Mouse (Mus musculus) yolk sac, embryonic 10.5 days (tissue): Measurements from ENCODE around the gene Txlna.
A peak's percentile ranks its signal among the peaks of the same experiment; 100 is the strongest.

Experiments used
- DNase-seq: peaks from one replicate; pipeline ENCODE4 v3.0.0-alpha.2; 2017; ENCODE audit warnings: low spot score

The Txlna gene

GRCm38 (mm10) chr4:129586943-129587342, 53.9 kb downstream of the Txlna start:
- DNase-seq = no peak

GRCm38 (mm10) chr4:129585773-129586172, 55.1 kb downstream of the Txlna start:
- no peak for DNase-seq

- DNase-seq = peak; percentile 78
Measured at GRCm38 (mm10) chr4:129584884-129585608, 55.8 kb downstream of the Txlna start.

GRCm38 (mm10) chr4:129584370-129584769, 56.5 kb downstream of the Txlna start:
- DNase-seq = no peak

GRCm38 (mm10) chr4:129582251-129582650, 58.6 kb downstream of the Txlna start:
- DNase-seq = no peak

GRCm38 (mm10) chr4:129580347-129580746, 60.5 kb downstream of the Txlna start:
- DNase-seq = no peak

GRCm38 (mm10) chr4:129578466-129578865, 62.4 kb downstream of the Txlna start, which contains the start of gene Fam167b:
Gene Fam167b, minus strand, starts transcription at chr4:129578549.
- no peak for DNase-seq

- no peak for DNase-seq
Measured at GRCm38 (mm10) chr4:129577688-129578087, 63.2 kb downstream of the Txlna start.

- no peak for DNase-seq
Measured at GRCm38 (mm10) chr4:129576863-129577491, 63.9 kb downstream of the Txlna start.
